Mouse (Mus musculus): Measurements from ENCODE around the gene Tha1. TPM values are rescaled to one million over a fixed set of nuclear protein-coding genes. Genes with fewer than 3 reads are reported as not detected.

Gene Tha1
- polyA plus RNA-seq, 1 experiment from 2014 or later: 6.8 TPM

- Histone ChIP-seq H3K27ac (ENCODE audit: low read length) (no peak overlapping the region), H3K36me3 (ENCODE audit: control insufficient read depth, insufficient read depth, low read length) (no peaks in the 10 kb centered on the region), H3K4me1 (ENCODE audit: control insufficient read depth, insufficient read depth, low read length) (peaks cover 26% of the 10 kb centered on the region), H3K4me2 (ENCODE audit: low read depth, low read length) (no peak overlapping the region), H3K4me3 (replicated peaks; ENCODE audit: low read length) (no peak overlapping the region), H3K9me3 (replicated peaks; ENCODE audit: control insufficient read depth, low read length) (no peaks in the 10 kb centered on the region), H3K27me3 (ENCODE audit: control insufficient read depth, insufficient read depth, low read length) (no peaks in the 10 kb centered on the region), H3K9ac (ENCODE audit: low read length) (no peak overlapping the region)
- WGBS: 38% methylated on average over 5 of the region's 5 CpGs
- ATAC-seq (ENCODE audit: insufficient read depth, low FRiP score): 0 out of 2 replicates have a peak, but pooled peaks have one; percentile 3
These were observed 26.6 kb downstream of the Tha1 start for GRCm38 (mm10) chr11:117846640-117847039.

GRCm38 (mm10) chr11:117845651-117846050 lies 27.6 kb downstream of the Tha1 start:
- Histone ChIP-seq H3K4me2 (ENCODE audit: low read depth, low read length) (no peak overlapping the region), H3K36me3 (ENCODE audit: control insufficient read depth, insufficient read depth, low read length) (no peaks in the 10 kb centered on the region), H3K27me3 (ENCODE audit: control insufficient read depth, insufficient read depth, low read length) (no peaks in the 10 kb centered on the region), H3K9me3 (replicated peaks; ENCODE audit: control insufficient read depth, low read length) (no peaks in the 10 kb centered on the region), H3K9ac (ENCODE audit: low read length) (no peak overlapping the region), H3K27ac (ENCODE audit: low read length) (no peak overlapping the region), H3K4me3 (replicated peaks; ENCODE audit: low read length) (no peak overlapping the region), H3K4me1 (ENCODE audit: control insufficient read depth, insufficient read depth, low read length) (peaks cover 24% of the 10 kb centered on the region)
- ATAC-seq (ENCODE audit: insufficient read depth, low FRiP score): no peak
- WGBS: 81% methylated on average over 2 of the region's 2 CpGs

GRCm38 (mm10) chr11:117844997-117845396 lies 28.3 kb downstream of the Tha1 start:
- WGBS: 60% methylated on average over 2 of the region's 2 CpGs
- Histone ChIP-seq H3K4me1 (ENCODE audit: control insufficient read depth, insufficient read depth, low read length) (peaks cover 17% of the 10 kb centered on the region), H3K36me3 (ENCODE audit: control insufficient read depth, insufficient read depth, low read length) (no peaks in the 10 kb centered on the region), H3K9me3 (replicated peaks; ENCODE audit: control insufficient read depth, low read length) (no peaks in the 10 kb centered on the region), H3K9ac (ENCODE audit: low read length) (peak overlapping the region; percentile 46; the same call in 1 of the 2 replicates), H3K4me2 (ENCODE audit: low read depth, low read length) (no peak overlapping the region), H3K27me3 (ENCODE audit: control insufficient read depth, insufficient read depth, low read length) (no peaks in the 10 kb centered on the region), H3K27ac (ENCODE audit: low read length) (0 out of 2 replicates have a peak overlapping the region, but pooled peaks have one; percentile 9), H3K4me3 (replicated peaks; ENCODE audit: low read length) (no peak overlapping the region)
- no peak for ATAC-seq (ENCODE audit: insufficient read depth, low FRiP score)

- Histone ChIP-seq H3K27me3 (ENCODE audit: control insufficient read depth, insufficient read depth, low read length) (no peaks in the 10 kb centered on the region), H3K4me2 (ENCODE audit: low read depth, low read length) (no peak overlapping the region), H3K9ac (ENCODE audit: low read length) (no peak overlapping the region), H3K9me3 (replicated peaks; ENCODE audit: control insufficient read depth, low read length) (no peaks in the 10 kb centered on the region), H3K36me3 (ENCODE audit: control insufficient read depth, insufficient read depth, low read length) (no peaks in the 10 kb centered on the region), H3K27ac (ENCODE audit: low read length) (no peak overlapping the region), H3K4me3 (replicated peaks; ENCODE audit: low read length) (no peak overlapping the region), H3K4me1 (ENCODE audit: control insufficient read depth, insufficient read depth, low read length) (peaks cover 12% of the 10 kb centered on the region)
- no peak for ATAC-seq (ENCODE audit: insufficient read depth, low FRiP score)
- WGBS: 83% methylated on average over 2 of the region's 2 CpGs
These were observed 29.8 kb downstream of the Tha1 start for GRCm38 (mm10) chr11:117843434-117843833.

GRCm38 (mm10) chr11:117840910-117841309 lies 32.4 kb downstream of the Tha1 start:
- H3K36me3 ChIP-seq (ENCODE audit: control insufficient read depth, insufficient read depth, low read length): no peaks in the 10 kb centered on the region
- H3K27me3 ChIP-seq (ENCODE audit: control insufficient read depth, insufficient read depth, low read length): no peaks in the 10 kb centered on the region
- 26% methylated on average over 1 of the region's 1 CpGs for WGBS
- H3K4me2 ChIP-seq (ENCODE audit: low read depth, low read length): no peak overlapping the region
- H3K27ac ChIP-seq (ENCODE audit: low read length): no peak overlapping the region
- H3K9me3 ChIP-seq (replicated peaks; ENCODE audit: control insufficient read depth, low read length): no peaks in the 10 kb centered on the region
- no peak for ATAC-seq (ENCODE audit: insufficient read depth, low FRiP score)
- no peak overlapping the region for H3K4me3 ChIP-seq (replicated peaks; ENCODE audit: low read length)
- peaks cover 5% of the 10 kb centered on the region for H3K4me1 ChIP-seq (ENCODE audit: control insufficient read depth, insufficient read depth, low read length)
- H3K9ac ChIP-seq (ENCODE audit: low read length): no peak overlapping the region

- peaks cover 5% of the 10 kb centered on the region for H3K4me1 ChIP-seq (ENCODE audit: control insufficient read depth, insufficient read depth, low read length)
- H3K27me3 ChIP-seq (ENCODE audit: control insufficient read depth, insufficient read depth, low read length): no peaks in the 10 kb centered on the region
- ATAC-seq (ENCODE audit: insufficient read depth, low FRiP score): no peak
- no peaks in the 10 kb centered on the region for H3K36me3 ChIP-seq (ENCODE audit: control insufficient read depth, insufficient read depth, low read length)
- no peak overlapping the region for H3K4me3 ChIP-seq (replicated peaks; ENCODE audit: low read length)
- H3K27ac ChIP-seq (ENCODE audit: low read length): peak overlapping the region; percentile 80
- no peak overlapping the region for H3K4me2 ChIP-seq (ENCODE audit: low read depth, low read length)
- 75% methylated on average over 1 of the region's 1 CpGs for WGBS
- H3K9ac ChIP-seq (ENCODE audit: low read length): no peak overlapping the region
- no peaks in the 10 kb centered on the region for H3K9me3 ChIP-seq (replicated peaks; ENCODE audit: control insufficient read depth, low read length)
These were observed 34.3 kb downstream of the Tha1 start for GRCm38 (mm10) chr11:117839021-117839420.

GRCm38 (mm10) chr11:117838572-117838971 lies 34.7 kb downstream of the Tha1 start:
- Histone ChIP-seq H3K9ac (ENCODE audit: low read length) (no peak overlapping the region), H3K4me3 (replicated peaks; ENCODE audit: low read length) (no peak overlapping the region), H3K9me3 (replicated peaks; ENCODE audit: control insufficient read depth, low read length) (no peaks in the 10 kb centered on the region), H3K27ac (ENCODE audit: low read length) (peak overlapping the region; percentile 80), H3K36me3 (ENCODE audit: control insufficient read depth, insufficient read depth, low read length) (no peaks in the 10 kb centered on the region), H3K27me3 (ENCODE audit: control insufficient read depth, insufficient read depth, low read length) (no peaks in the 10 kb centered on the region), H3K4me1 (ENCODE audit: control insufficient read depth, insufficient read depth, low read length) (peaks cover 5% of the 10 kb centered on the region), H3K4me2 (ENCODE audit: low read depth, low read length) (no peak overlapping the region)
- peak; percentile 92 for ATAC-seq (ENCODE audit: insufficient read depth, low FRiP score)
- 38% methylated on average over 2 of the region's 2 CpGs for WGBS

GRCm38 (mm10) chr11:117836306-117836705 lies 37.0 kb downstream of the Tha1 start:
- Histone ChIP-seq H3K4me2 (ENCODE audit: low read depth, low read length) (peak overlapping the region; percentile 27; the same call in 1 of the 2 replicates), H3K4me3 (replicated peaks; ENCODE audit: low read length) (no peak overlapping the region), H3K27me3 (ENCODE audit: control insufficient read depth, insufficient read depth, low read length) (no peaks in the 10 kb centered on the region), H3K9ac (ENCODE audit: low read length) (no peak overlapping the region), H3K9me3 (replicated peaks; ENCODE audit: control insufficient read depth, low read length) (no peaks in the 10 kb centered on the region), H3K4me1 (ENCODE audit: control insufficient read depth, insufficient read depth, low read length) (peaks cover 9% of the 10 kb centered on the region), H3K27ac (ENCODE audit: low read length) (no peak overlapping the region), H3K36me3 (ENCODE audit: control insufficient read depth, insufficient read depth, low read length) (no peaks in the 10 kb centered on the region)
- ATAC-seq (ENCODE audit: insufficient read depth, low FRiP score): no peak
- WGBS: 27% methylated on average over 13 of the region's 13 CpGs

GRCm38 (mm10) chr11:117834086-117834485 lies 39.2 kb downstream of the Tha1 start:
- H3K9ac ChIP-seq (ENCODE audit: low read length): no peak overlapping the region
- H3K4me3 ChIP-seq (replicated peaks; ENCODE audit: low read length): no peak overlapping the region
- no peaks in the 10 kb centered on the region for H3K27me3 ChIP-seq (ENCODE audit: control insufficient read depth, insufficient read depth, low read length)
- H3K36me3 ChIP-seq (ENCODE audit: control insufficient read depth, insufficient read depth, low read length): no peaks in the 10 kb centered on the region
- no peak overlapping the region; the same call in 1 of the 2 replicates for H3K27ac ChIP-seq (ENCODE audit: low read length)
- peaks cover 28% of the 10 kb centered on the region for H3K4me1 ChIP-seq (ENCODE audit: control insufficient read depth, insufficient read depth, low read length)
- WGBS: 75% methylated on average over 8 of the region's 8 CpGs
- no peak for ATAC-seq (ENCODE audit: insufficient read depth, low FRiP score)
- H3K9me3 ChIP-seq (replicated peaks; ENCODE audit: control insufficient read depth, low read length): no peaks in the 10 kb centered on the region
- H3K4me2 ChIP-seq (ENCODE audit: low read depth, low read length): no peak overlapping the region
